Mouse (Mus musculus): ENCODE data around the gene Sept11. TPM values are rescaled to one million over a fixed set of nuclear protein-coding genes. Genes with fewer than 3 reads are reported as not detected.

The Sept11 gene
- polyA plus RNA-seq, 1 experiment: 3.4 TPM

DNA sequence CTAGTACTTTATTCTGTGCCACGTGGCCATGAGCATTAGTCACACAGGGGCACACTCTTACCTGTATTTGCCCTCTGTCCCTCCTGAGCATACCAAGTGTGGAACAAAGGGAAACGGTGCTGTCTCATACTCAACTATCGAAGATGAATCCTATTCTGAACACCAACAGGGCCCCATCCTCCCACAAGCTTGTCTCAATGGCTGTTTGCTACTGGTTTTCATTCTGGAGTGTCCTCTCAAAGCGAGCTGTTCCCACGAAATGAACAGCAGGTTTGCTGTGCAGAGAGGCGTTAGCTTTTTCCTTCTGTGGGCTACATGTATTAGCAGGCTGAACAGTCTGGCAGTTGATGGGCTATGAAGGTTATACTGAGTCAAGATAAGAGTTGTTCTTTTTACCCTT, 85.4 kb downstream of the Sept11 start:
- no peaks in the 10 kb centered on the region for H3K36me3 ChIP-seq (ENCODE audit: control insufficient read depth, insufficient read depth, low read length)
- H3K4me1 ChIP-seq (ENCODE audit: control insufficient read depth, insufficient read depth, low read length): no peaks in the 10 kb centered on the region
- H3K27ac ChIP-seq (ENCODE audit: control insufficient read depth, insufficient read depth, low read depth, low read length): no peak overlapping the region
- H3K27me3 ChIP-seq (ENCODE audit: control insufficient read depth, insufficient read depth, low read length): no peaks in the 10 kb centered on the region
- no peak overlapping the region for H3K4me3 ChIP-seq (ENCODE audit: control insufficient read depth, low read depth, low read length)
- TF ChIP-seq CTCF (IDR thresholded peaks at IDR 0.05; ENCODE audit: control insufficient read depth, insufficient read depth, insufficient replicate concordance, low read depth, low read length) (no peak), POLR2A (IDR thresholded peaks at IDR 0.05; ENCODE audit: control insufficient read depth, low read depth, low read length) (no peak)

DNA sequence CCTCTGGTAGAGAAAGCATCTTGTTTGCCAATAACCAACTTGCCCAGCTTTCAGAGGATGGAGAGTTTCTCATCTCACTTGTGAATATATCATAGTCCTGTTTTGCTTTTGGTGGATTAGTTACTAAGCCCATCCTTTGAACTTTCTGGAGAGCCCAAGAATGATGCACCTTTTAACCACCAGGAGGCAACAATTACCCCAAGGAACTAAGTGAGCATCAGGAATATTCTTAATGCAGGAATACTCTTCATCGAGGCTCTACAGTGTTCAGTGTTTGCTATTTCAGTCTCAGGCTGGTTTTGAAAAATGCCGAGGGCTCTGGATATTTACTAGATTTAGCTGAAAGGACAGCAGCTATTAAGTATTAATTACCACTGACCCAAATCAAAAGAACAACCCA, 87.0 kb downstream of the Sept11 start:
- no peak overlapping the region for H3K27ac ChIP-seq (ENCODE audit: control insufficient read depth, insufficient read depth, low read depth, low read length)
- H3K36me3 ChIP-seq (ENCODE audit: control insufficient read depth, insufficient read depth, low read length): no peaks in the 10 kb centered on the region
- TF ChIP-seq CTCF (IDR thresholded peaks at IDR 0.05; ENCODE audit: control insufficient read depth, insufficient read depth, insufficient replicate concordance, low read depth, low read length) (no peak), POLR2A (IDR thresholded peaks at IDR 0.05; ENCODE audit: control insufficient read depth, low read depth, low read length) (no peak)
- H3K4me3 ChIP-seq (ENCODE audit: control insufficient read depth, low read depth, low read length): no peak overlapping the region
- H3K27me3 ChIP-seq (ENCODE audit: control insufficient read depth, insufficient read depth, low read length): no peaks in the 10 kb centered on the region
- no peaks in the 10 kb centered on the region for H3K4me1 ChIP-seq (ENCODE audit: control insufficient read depth, insufficient read depth, low read length)

GRCm38 (mm10) chr5:93183311-93183710, 90.1 kb downstream of the Sept11 start:
- H3K4me3 ChIP-seq (ENCODE audit: control insufficient read depth, low read depth, low read length): no peak overlapping the region
- no peaks in the 10 kb centered on the region for H3K4me1 ChIP-seq (ENCODE audit: control insufficient read depth, insufficient read depth, low read length)
- no peak overlapping the region for H3K27ac ChIP-seq (ENCODE audit: control insufficient read depth, insufficient read depth, low read depth, low read length)
- no peaks in the 10 kb centered on the region for H3K27me3 ChIP-seq (ENCODE audit: control insufficient read depth, insufficient read depth, low read length)
- H3K36me3 ChIP-seq (ENCODE audit: control insufficient read depth, insufficient read depth, low read length): peaks cover 2% of the 10 kb centered on the region; the same call in 1 of the 2 replicates
- TF ChIP-seq POLR2A (IDR thresholded peaks at IDR 0.05; ENCODE audit: control insufficient read depth, low read depth, low read length) (no peak), CTCF (IDR thresholded peaks at IDR 0.05; ENCODE audit: control insufficient read depth, insufficient read depth, insufficient replicate concordance, low read depth, low read length) (no peak)

DNA sequence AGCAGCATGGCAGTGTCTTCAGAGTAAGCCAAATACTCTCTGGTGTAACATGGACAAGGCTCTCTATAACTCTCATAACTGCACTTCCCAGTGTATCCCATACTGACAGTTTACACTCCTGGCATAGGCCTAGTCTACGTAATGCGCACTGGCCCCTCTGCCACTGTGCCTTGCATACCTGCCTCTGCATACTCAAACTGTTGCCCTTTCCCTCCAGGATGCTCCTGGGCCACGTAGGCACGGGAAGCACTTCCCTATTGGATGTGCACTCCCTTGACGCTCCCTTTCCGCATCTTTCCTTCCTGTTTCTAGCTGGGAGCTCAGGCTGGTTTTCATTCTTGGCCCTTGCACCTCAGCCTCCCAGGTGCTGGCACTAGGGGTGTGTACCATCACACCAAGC, 91.3 kb downstream of the Sept11 start:
- H3K36me3 ChIP-seq (ENCODE audit: control insufficient read depth, insufficient read depth, low read length): peaks cover 2% of the 10 kb centered on the region; the same call in 1 of the 2 replicates
- no peak overlapping the region for H3K27ac ChIP-seq (ENCODE audit: control insufficient read depth, insufficient read depth, low read depth, low read length)
- TF ChIP-seq POLR2A (IDR thresholded peaks at IDR 0.05; ENCODE audit: control insufficient read depth, low read depth, low read length) (no peak), CTCF (IDR thresholded peaks at IDR 0.05; ENCODE audit: control insufficient read depth, insufficient read depth, insufficient replicate concordance, low read depth, low read length) (no peak)
- no peaks in the 10 kb centered on the region for H3K4me1 ChIP-seq (ENCODE audit: control insufficient read depth, insufficient read depth, low read length)
- no peaks in the 10 kb centered on the region for H3K27me3 ChIP-seq (ENCODE audit: control insufficient read depth, insufficient read depth, low read length)
- no peak overlapping the region for H3K4me3 ChIP-seq (ENCODE audit: control insufficient read depth, low read depth, low read length)

GRCm38 (mm10) chr5:93189607-93190006, 96.4 kb downstream of the Sept11 start:
- H3K27me3 ChIP-seq (ENCODE audit: control insufficient read depth, insufficient read depth, low read length): no peaks in the 10 kb centered on the region
- no peak for TF ChIP-seq POLR2A (IDR thresholded peaks at IDR 0.05; ENCODE audit: control insufficient read depth, low read depth, low read length)
- no peak for TF ChIP-seq CTCF (IDR thresholded peaks at IDR 0.05; ENCODE audit: control insufficient read depth, insufficient read depth, insufficient replicate concordance, low read depth, low read length)
- peaks cover 2% of the 10 kb centered on the region; the same call in 1 of the 2 replicates for H3K36me3 ChIP-seq (ENCODE audit: control insufficient read depth, insufficient read depth, low read length)
- H3K4me1 ChIP-seq (ENCODE audit: control insufficient read depth, insufficient read depth, low read length): no peaks in the 10 kb centered on the region
- no peak overlapping the region for H3K27ac ChIP-seq (ENCODE audit: control insufficient read depth, insufficient read depth, low read depth, low read length)
- H3K4me3 ChIP-seq (ENCODE audit: control insufficient read depth, low read depth, low read length): no peak overlapping the region

DNA sequence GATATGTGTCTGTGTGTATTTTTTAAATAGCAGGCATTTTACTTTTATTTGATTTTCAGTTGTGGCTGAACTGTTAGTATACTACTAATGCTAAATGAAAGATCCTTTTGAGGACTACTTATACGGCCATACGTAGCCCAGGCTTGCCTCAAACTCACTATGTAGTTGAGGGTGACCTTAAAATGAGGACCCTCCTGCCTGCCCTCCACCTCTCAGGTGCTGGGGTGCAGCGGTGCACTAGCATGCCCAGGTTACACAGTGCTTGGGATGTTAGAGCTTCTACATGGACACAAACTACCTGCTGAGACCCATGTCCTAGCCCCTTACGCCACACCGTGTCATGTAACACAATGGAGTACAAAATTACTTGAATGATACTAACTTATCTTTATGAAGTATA, 97.2 kb downstream of the Sept11 start:
- Histone ChIP-seq H3K36me3 (ENCODE audit: control insufficient read depth, insufficient read depth, low read length) (peaks cover 2% of the 10 kb centered on the region), H3K27ac (ENCODE audit: control insufficient read depth, insufficient read depth, low read depth, low read length) (no peak overlapping the region), H3K27me3 (ENCODE audit: control insufficient read depth, insufficient read depth, low read length) (no peaks in the 10 kb centered on the region), H3K4me1 (ENCODE audit: control insufficient read depth, insufficient read depth, low read length) (no peaks in the 10 kb centered on the region), H3K4me3 (ENCODE audit: control insufficient read depth, low read depth, low read length) (no peak overlapping the region)
- TF ChIP-seq CTCF (IDR thresholded peaks at IDR 0.05; ENCODE audit: control insufficient read depth, insufficient read depth, insufficient replicate concordance, low read depth, low read length) (no peak), POLR2A (IDR thresholded peaks at IDR 0.05; ENCODE audit: control insufficient read depth, low read depth, low read length) (no peak)

DNA sequence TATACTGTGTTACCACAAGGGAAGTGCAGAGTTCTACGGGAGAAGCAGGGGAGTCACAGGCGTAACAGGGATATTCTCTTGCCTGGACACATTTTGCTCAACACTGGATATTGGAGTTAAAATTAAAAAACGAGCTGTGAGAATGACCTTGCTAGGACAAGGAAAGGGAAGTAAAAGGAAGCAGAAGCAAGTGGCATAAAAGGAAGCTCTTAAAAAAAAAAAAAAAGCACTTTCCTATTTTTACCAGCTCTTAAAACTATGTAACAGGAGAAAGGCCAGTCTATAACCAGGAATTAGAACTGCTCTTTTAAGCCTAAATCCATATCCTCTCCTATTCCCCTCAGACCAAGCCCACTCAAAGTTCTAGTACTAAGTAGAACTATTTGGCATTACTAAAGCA, 105.0 kb downstream of the Sept11 start:
- no peaks in the 10 kb centered on the region for H3K4me1 ChIP-seq (ENCODE audit: control insufficient read depth, insufficient read depth, low read length)
- TF ChIP-seq POLR2A (IDR thresholded peaks at IDR 0.05; ENCODE audit: control insufficient read depth, low read depth, low read length) (no peak), CTCF (IDR thresholded peaks at IDR 0.05; ENCODE audit: control insufficient read depth, insufficient read depth, insufficient replicate concordance, low read depth, low read length) (no peak)
- peaks cover 1% of the 10 kb centered on the region for H3K36me3 ChIP-seq (ENCODE audit: control insufficient read depth, insufficient read depth, low read length)
- no peak overlapping the region for H3K27ac ChIP-seq (ENCODE audit: control insufficient read depth, insufficient read depth, low read depth, low read length)
- H3K27me3 ChIP-seq (ENCODE audit: control insufficient read depth, insufficient read depth, low read length): no peaks in the 10 kb centered on the region
- H3K4me3 ChIP-seq (ENCODE audit: control insufficient read depth, low read depth, low read length): no peak overlapping the region

- no peak overlapping the region for H3K4me3 ChIP-seq (ENCODE audit: control insufficient read depth, low read depth, low read length)
- no peaks in the 10 kb centered on the region for H3K4me1 ChIP-seq (ENCODE audit: control insufficient read depth, insufficient read depth, low read length)
- no peak overlapping the region for H3K27ac ChIP-seq (ENCODE audit: control insufficient read depth, insufficient read depth, low read depth, low read length)
- H3K27me3 ChIP-seq (ENCODE audit: control insufficient read depth, insufficient read depth, low read length): no peaks in the 10 kb centered on the region
- H3K36me3 ChIP-seq (ENCODE audit: control insufficient read depth, insufficient read depth, low read length): peaks cover 1% of the 10 kb centered on the region
- TF ChIP-seq POLR2A (IDR thresholded peaks at IDR 0.05; ENCODE audit: control insufficient read depth, low read depth, low read length) (no peak), CTCF (IDR thresholded peaks at IDR 0.05; ENCODE audit: control insufficient read depth, insufficient read depth, insufficient replicate concordance, low read depth, low read length) (no peak)
Observed at GRCm38 (mm10) chr5:93201181-93201580, 107.9 kb downstream of the Sept11 start.
